Mouse (Mus musculus): Measurements from ENCODE around the gene Atad1. TPM values are rescaled to one million over a fixed set of nuclear protein-coding genes. Genes with fewer than 3 reads are reported as not detected.
"Not testable (repeated sequence)": the region's sequence is repeated elsewhere in the genome, so short reads cannot be mapped to it uniquely, and the experiment has no call there.

Gene Atad1
- 14.8 TPM for polyA plus RNA-seq (2012; fragmentation: generic; extraction: Trizol)

GRCm38 (mm10) chr19:32739686-32740085, at the start of gene Atad1:
Gene Atad1 (minus strand): TSS chr19:32739786.
- no peaks in the 10 kb centered on the region for H3K36me3 ChIP-seq (ENCODE audit: control insufficient read depth, insufficient read depth)
- H3K4me3 ChIP-seq: no peak within 1 kb of the TSS
- no peak within 1 kb of the TSS for H3K4me2 ChIP-seq (ENCODE audit: low read depth)
- no peaks in the 10 kb centered on the region for H3K79me2 ChIP-seq (ENCODE audit: control insufficient read depth, insufficient read depth)
- TF ChIP-seq REST (IDR thresholded peaks at IDR 0.05; ENCODE audit: insufficient read depth, insufficient read length) (no peak), E2F4 (IDR thresholded peaks at IDR 0.05; ENCODE audit: insufficient read depth) (no peak), CEBPB (IDR thresholded peaks at IDR 0.05; ENCODE audit: insufficient read depth, poor library complexity, severe bottlenecking) (no peak), MYOG (IDR thresholded peaks at IDR 0.05; ENCODE audit: control insufficient read depth in 1 of 3, insufficient read depth in 1 of 3, insufficient read length in 2 of 3, low read depth in 2 of 3) (no peak), MAX (IDR thresholded peaks at IDR 0.05; ENCODE audit: low read depth) (no peak), TCF3 (IDR thresholded peaks at IDR 0.05; ENCODE audit: insufficient read length, low read depth) (no peak), POLR2A (IDR thresholded peaks at IDR 0.05; ENCODE audit: insufficient read length, low read depth) (no peak), MYOD1 (IDR thresholded peaks at IDR 0.05; ENCODE audit: control insufficient read depth in 1 of 3, insufficient read length in 2 of 3, low read depth in 2 of 3) (no peak), TCF12 (IDR thresholded peaks at IDR 0.05; ENCODE audit: insufficient read depth, poor library complexity, severe bottlenecking) (no peak), SRF (IDR thresholded peaks at IDR 0.05; ENCODE audit: control insufficient read depth, insufficient read length, low read depth) (no peak), POLR2AphosphoS2 (IDR thresholded peaks at IDR 0.05; ENCODE audit: insufficient read length, low read depth) (no peak)
- H3K27me3 ChIP-seq (ENCODE audit: control insufficient read depth, insufficient read depth, insufficient read length): no peaks in the 10 kb centered on the region
- H3ac ChIP-seq (ENCODE audit: control insufficient read depth, insufficient read length): no peak within 1 kb of the TSS

GRCm38 (mm10) chr19:32788016-32788415, 48.4 kb upstream of the Atad1 start:
- not testable (repeated sequence) for H3K36me3 ChIP-seq (ENCODE audit: control insufficient read depth, insufficient read depth); H3K27me3 ChIP-seq (ENCODE audit: control insufficient read depth, insufficient read depth, insufficient read length); H3K4me3 ChIP-seq; H3K4me2 ChIP-seq (ENCODE audit: low read depth); H3ac ChIP-seq (ENCODE audit: control insufficient read depth, insufficient read length)
- peaks cover 96% of the 10 kb centered on the region for H3K79me2 ChIP-seq (ENCODE audit: control insufficient read depth, insufficient read depth)

GRCm38 (mm10) chr19:32787388-32787787, 47.8 kb upstream of the Atad1 start:
- not testable (repeated sequence) for H3K27me3 ChIP-seq (ENCODE audit: control insufficient read depth, insufficient read depth, insufficient read length); H3K36me3 ChIP-seq (ENCODE audit: control insufficient read depth, insufficient read depth); H3K4me3 ChIP-seq; H3K4me2 ChIP-seq (ENCODE audit: low read depth); H3ac ChIP-seq (ENCODE audit: control insufficient read depth, insufficient read length)
- peaks cover 99% of the 10 kb centered on the region for H3K79me2 ChIP-seq (ENCODE audit: control insufficient read depth, insufficient read depth)

- H3K4me3 ChIP-seq: no peak overlapping the region
- H3K79me2 ChIP-seq (ENCODE audit: control insufficient read depth, insufficient read depth): peaks cover 100% of the 10 kb centered on the region
- no peak overlapping the region for H3ac ChIP-seq (ENCODE audit: control insufficient read depth, insufficient read length)
- H3K27me3 ChIP-seq (ENCODE audit: control insufficient read depth, insufficient read depth, insufficient read length): no peaks in the 10 kb centered on the region
- no peak overlapping the region for H3K4me2 ChIP-seq (ENCODE audit: low read depth)
- TF ChIP-seq USF1 (IDR thresholded peaks at IDR 0.05; ENCODE audit: low read depth): no peak
- TF ChIP-seq E2F4 (IDR thresholded peaks at IDR 0.05; ENCODE audit: insufficient read depth): no peak
- no peak for TF ChIP-seq MYOG (IDR thresholded peaks at IDR 0.05; ENCODE audit: control insufficient read depth in 1 of 3, insufficient read depth in 1 of 3, insufficient read length in 2 of 3, low read depth in 2 of 3)
- no peak for TF ChIP-seq POLR2A (IDR thresholded peaks at IDR 0.05; ENCODE audit: insufficient read length, low read depth)
- no peak for TF ChIP-seq TCF3 (IDR thresholded peaks at IDR 0.05; ENCODE audit: insufficient read length, low read depth)
- no peak for TF ChIP-seq MAX (IDR thresholded peaks at IDR 0.05; ENCODE audit: low read depth)
- no peak for TF ChIP-seq CEBPB (IDR thresholded peaks at IDR 0.05; ENCODE audit: insufficient read depth, poor library complexity, severe bottlenecking)
- TF ChIP-seq MYOD1 (IDR thresholded peaks at IDR 0.05; ENCODE audit: control insufficient read depth in 1 of 3, insufficient read length in 2 of 3, low read depth in 2 of 3): no peak
- no peak for TF ChIP-seq SRF (IDR thresholded peaks at IDR 0.05; ENCODE audit: control insufficient read depth, insufficient read length, low read depth)
- no peak for TF ChIP-seq REST (IDR thresholded peaks at IDR 0.05; ENCODE audit: insufficient read depth, insufficient read length)
- TF ChIP-seq TCF12 (IDR thresholded peaks at IDR 0.05; ENCODE audit: insufficient read depth, poor library complexity, severe bottlenecking): no peak
- TF ChIP-seq POLR2AphosphoS2 (IDR thresholded peaks at IDR 0.05; ENCODE audit: insufficient read length, low read depth): no peak
- no peaks in the 10 kb centered on the region for H3K36me3 ChIP-seq (ENCODE audit: control insufficient read depth, insufficient read depth)
Measured at GRCm38 (mm10) chr19:32781305-32782071, 41.9 kb upstream of the Atad1 start.

GRCm38 (mm10) chr19:32779131-32779530, 39.5 kb upstream of the Atad1 start:
- no peak overlapping the region for H3ac ChIP-seq (ENCODE audit: control insufficient read depth, insufficient read length)
- no peaks in the 10 kb centered on the region for H3K36me3 ChIP-seq (ENCODE audit: control insufficient read depth, insufficient read depth)
- no peak for TF ChIP-seq POLR2A (IDR thresholded peaks at IDR 0.05; ENCODE audit: insufficient read length, low read depth)
- TF ChIP-seq TCF3 (IDR thresholded peaks at IDR 0.05; ENCODE audit: insufficient read length, low read depth): no peak
- no peak for TF ChIP-seq E2F4 (IDR thresholded peaks at IDR 0.05; ENCODE audit: insufficient read depth)
- TF ChIP-seq TCF12 (IDR thresholded peaks at IDR 0.05; ENCODE audit: insufficient read depth, poor library complexity, severe bottlenecking): no peak
- no peak for TF ChIP-seq MYOD1 (IDR thresholded peaks at IDR 0.05; ENCODE audit: control insufficient read depth in 1 of 3, insufficient read length in 2 of 3, low read depth in 2 of 3)
- TF ChIP-seq USF1 (IDR thresholded peaks at IDR 0.05; ENCODE audit: low read depth): no peak
- no peak for TF ChIP-seq POLR2AphosphoS2 (IDR thresholded peaks at IDR 0.05; ENCODE audit: insufficient read length, low read depth)
- TF ChIP-seq MYOG (IDR thresholded peaks at IDR 0.05; ENCODE audit: control insufficient read depth in 1 of 3, insufficient read depth in 1 of 3, insufficient read length in 2 of 3, low read depth in 2 of 3): no peak
- TF ChIP-seq REST (IDR thresholded peaks at IDR 0.05; ENCODE audit: insufficient read depth, insufficient read length): no peak
- no peak for TF ChIP-seq MAX (IDR thresholded peaks at IDR 0.05; ENCODE audit: low read depth)
- no peak for TF ChIP-seq CEBPB (IDR thresholded peaks at IDR 0.05; ENCODE audit: insufficient read depth, poor library complexity, severe bottlenecking)
- no peak for TF ChIP-seq SRF (IDR thresholded peaks at IDR 0.05; ENCODE audit: control insufficient read depth, insufficient read length, low read depth)
- no peaks in the 10 kb centered on the region for H3K27me3 ChIP-seq (ENCODE audit: control insufficient read depth, insufficient read depth, insufficient read length)
- no peak overlapping the region for H3K4me3 ChIP-seq
- H3K4me2 ChIP-seq (ENCODE audit: low read depth): no peak overlapping the region
- H3K79me2 ChIP-seq (ENCODE audit: control insufficient read depth, insufficient read depth): peaks cover 100% of the 10 kb centered on the region

All from myocyte (in vitro differentiated cells).